Mouse (Mus musculus): ENCODE results near the gene Rasa2. TPM values are rescaled to one million over a fixed set of nuclear protein-coding genes. Genes with fewer than 3 reads are reported as not detected.

Rasa2 gene
- total RNA-seq, 2 experiments from 2014 or later, result 40.5 to 43.9 TPM

GRCm38 (mm10) chr9:96637157-96637548, 5.7 kb upstream of the Rasa2 start:
- no peak for TF ChIP-seq CTCF (IDR thresholded peaks at IDR 0.05)
- no peak overlapping the region for H3K4me3 ChIP-seq
- DNase-seq (ENCODE audit: extremely low spot score in 1 of 2, low spot score in 2 of 2), result no peak
- intact Hi-C loops (cut with DNase I), result no loop called here
- no peak overlapping the region for H3K27ac ChIP-seq

- no peak overlapping the region for H3K4me3 ChIP-seq
- intact Hi-C loops (cut with DNase I), result no loop called here
Observed at GRCm38 (mm10) chr9:96636423-96637156, 5.2 kb upstream of the Rasa2 start.

GRCm38 (mm10) chr9:96635899-96636298, 4.5 kb upstream of the Rasa2 start:
- intact Hi-C loops (cut with DNase I), result no loop called here
- TF ChIP-seq CTCF (IDR thresholded peaks at IDR 0.05), result no peak
- H3K27ac ChIP-seq, result no peak overlapping the region
- H3K4me3 ChIP-seq, result no peak overlapping the region
- DNase-seq (ENCODE audit: extremely low spot score in 1 of 2, low spot score in 2 of 2), result no peak

More at GRCm38 (mm10) chr9:96636423-96637156, 5.2 kb upstream of the Rasa2 start:
- no peak overlapping the region for H3K27ac ChIP-seq
- DNase-seq (ENCODE audit: extremely low spot score in 1 of 2, low spot score in 2 of 2), result no peak
- no peak for TF ChIP-seq CTCF (IDR thresholded peaks at IDR 0.05)

- no peak for TF ChIP-seq CTCF (IDR thresholded peaks at IDR 0.05)
- Histone ChIP-seq H3K27ac (no peak overlapping the region), H3K4me3 (no peak overlapping the region)
- intact Hi-C loops (cut with DNase I), result no loop called here
- no peak for DNase-seq (ENCODE audit: extremely low spot score in 1 of 2, low spot score in 2 of 2)
Observed at GRCm38 (mm10) chr9:96635176-96635575, 3.8 kb upstream of the Rasa2 start.

GRCm38 (mm10) chr9:96633771-96634170, 2.4 kb upstream of the Rasa2 start:
- no peak for TF ChIP-seq CTCF (IDR thresholded peaks at IDR 0.05)
- H3K27ac ChIP-seq, result no peak overlapping the region
- H3K4me3 ChIP-seq, result no peak overlapping the region
- no peak for DNase-seq (ENCODE audit: extremely low spot score in 1 of 2, low spot score in 2 of 2)
- intact Hi-C loops (cut with DNase I), result no loop called here

GRCm38 (mm10) chr9:96632756-96633155, 1.3 kb upstream of the Rasa2 start:
- Histone ChIP-seq H3K27ac (no peak overlapping the region), H3K4me3 (no peak overlapping the region)
- DNase-seq (ENCODE audit: extremely low spot score in 1 of 2, low spot score in 2 of 2), result no peak
- TF ChIP-seq CTCF (IDR thresholded peaks at IDR 0.05), result no peak
- intact Hi-C loops (cut with DNase I), result no loop called here

GRCm38 (mm10) chr9:96632073-96632690, 765 bp upstream of the Rasa2 start:
- Histone ChIP-seq H3K4me3 (peak overlapping the region; percentile 55), H3K27ac (peak overlapping the region; percentile 94; the same call in 1 of the 2 replicates)
- intact Hi-C loops (cut with DNase I), result no loop called here
- DNase-seq (ENCODE audit: extremely low spot score in 1 of 2, low spot score in 2 of 2), result no peak
- no peak for TF ChIP-seq CTCF (IDR thresholded peaks at IDR 0.05)

GRCm38 (mm10) chr9:96630571-96631388, 637 bp downstream of the Rasa2 start:
- DNase-seq (ENCODE audit: extremely low spot score in 1 of 2, low spot score in 2 of 2), result peak; percentile 40 to 45
- TF ChIP-seq CTCF (IDR thresholded peaks at IDR 0.05), result no peak
- H3K4me3 ChIP-seq, result peak overlapping the region; percentile 55
- intact Hi-C loops (cut with DNase I), result loop anchor here (2.0 kb wide), 2 partner anchors 20 to 38 kb away; no protein-coding TSS in a partner anchor
- H3K27ac ChIP-seq, result peak overlapping the region; percentile 94

- DNase-seq (ENCODE audit: extremely low spot score in 1 of 2, low spot score in 2 of 2), result no peak
- intact Hi-C loops (cut with DNase I), result no loop called here
- Histone ChIP-seq H3K4me3 (no peak overlapping the region), H3K27ac (no peak overlapping the region)
- TF ChIP-seq CTCF (IDR thresholded peaks at IDR 0.05), result no peak
Observed at GRCm38 (mm10) chr9:96629151-96629550, 2.3 kb downstream of the Rasa2 start.

- Histone ChIP-seq H3K27ac (no peak overlapping the region), H3K4me3 (no peak overlapping the region)
- DNase-seq (ENCODE audit: extremely low spot score in 1 of 2, low spot score in 2 of 2), result no peak
- no peak for TF ChIP-seq CTCF (IDR thresholded peaks at IDR 0.05)
- intact Hi-C loops (cut with DNase I), result no loop called here
Observed at GRCm38 (mm10) chr9:96627557-96628085, 3.8 kb downstream of the Rasa2 start.

- H3K4me3 ChIP-seq, result no peak overlapping the region
- H3K27ac ChIP-seq, result no peak overlapping the region
Observed at GRCm38 (mm10) chr9:96627042-96627441, 4.4 kb downstream of the Rasa2 start.

More at GRCm38 (mm10) chr9:96627042-96627441, 4.4 kb downstream of the Rasa2 start:
- TF ChIP-seq CTCF (IDR thresholded peaks at IDR 0.05), result no peak
- intact Hi-C loops (cut with DNase I), result no loop called here
- no peak for DNase-seq (ENCODE audit: extremely low spot score in 1 of 2, low spot score in 2 of 2)

All from left cerebral cortex, adult 2 months (tissue).